Mouse (Mus musculus) embryonic facial prominence, embryonic 14.5 days (tissue): ENCODE measurements around the gene Chst5. TPM values are rescaled to one million over a fixed set of nuclear protein-coding genes. Genes with fewer than 3 reads are reported as not detected.
"Not testable (repeated sequence)": the region's sequence is repeated elsewhere in the genome, so short reads cannot be mapped to it uniquely, and the experiment has no call there.

Experiments used
- ATAC-seq: fragments of 200-750 bp; cut with Nextera tagmentation; 2 replicates; pipeline ENCODE4 v1.8.0; 2017; ENCODE audit warnings: low read depth, moderate number of reproducible peaks, moderate TSS enrichment
- DNase-seq: peaks from one replicate; pipeline ENCODE4 v3.0.0-alpha.2; 2015; ENCODE audit warnings: low spot score
- H3K27ac ChIP-seq: fragments of 300-500 bp; sonication (generic); replicated peaks from 2 replicates; pipeline ENCODE4 v1.5.1; 2014; ENCODE audit warnings: low read depth, mild to moderate bottlenecking, low read length, moderate library complexity
- H3K27me3 ChIP-seq: fragments of 300-500 bp; sonication (generic); replicated peaks from 2 replicates; pipeline ENCODE4 v1.6.1; 2014; ENCODE audit warnings: low read length; ENCODE audit not compliant: control insufficient read depth, insufficient read depth
- H3K36me3 ChIP-seq: fragments of 300-500 bp; sonication (generic); 2 replicates; pipeline ENCODE4 v1.6.1; 2014; ENCODE audit warnings: low read length, mixed read lengths; ENCODE audit not compliant: control insufficient read depth, insufficient read depth
- H3K4me1 ChIP-seq: fragments of 300-500 bp; sonication (generic); 2 replicates; pipeline ENCODE4 v1.6.1; 2014; ENCODE audit warnings: antibody characterized with exemption, low read length; ENCODE audit not compliant: control insufficient read depth, insufficient read depth
- H3K4me2 ChIP-seq: fragments of 300-500 bp; sonication (generic); 2 replicates; pipeline ENCODE4 v1.6.1; 2014; ENCODE audit warnings: low read depth, mild to moderate bottlenecking, low read length, moderate library complexity, mixed read lengths
- H3K4me3 ChIP-seq: fragments of 300-500 bp; sonication (generic); 2 replicates; pipeline ENCODE4 v1.5.1; 2014; ENCODE audit warnings: low read depth, mild to moderate bottlenecking, low read length
- H3K9ac ChIP-seq: fragments of 300-500 bp; sonication (generic); 2 replicates; pipeline ENCODE4 v1.6.1; 2014; ENCODE audit warnings: low read depth, mild to moderate bottlenecking, low read length, moderate library complexity, mixed read lengths
- H3K9me3 ChIP-seq: fragments of 300-500 bp; sonication (generic); 2 replicates; pipeline ENCODE4 v1.6.1; 2016; ENCODE audit warnings: low read length; ENCODE audit not compliant: control insufficient read depth
- WGBS: fragments of 180-500 bp; shearing (Covaris S2); extraction: QIAGEN DNeasy Blood & Tissue Kit; methylation state at CpG from one replicate; pipeline ENCODE4 v1.1.7; 2014; 5-methylcytosine and 5-hydroxymethylcytosine counted together
- polyA plus RNA-seq: library from polyadenylated mRNA; unstranded; fragments of >200 nt; fragmentation: Nextera tagmentation; extraction: Ambion mirVana; gene quantifications from 2 replicates; pipeline ENCODE4 v1.2.1, GENCODE M21; 2014

The Chst5 gene
- polyA plus RNA-seq, 1 experiment from 2014 or later = 4.7 TPM

DNA sequence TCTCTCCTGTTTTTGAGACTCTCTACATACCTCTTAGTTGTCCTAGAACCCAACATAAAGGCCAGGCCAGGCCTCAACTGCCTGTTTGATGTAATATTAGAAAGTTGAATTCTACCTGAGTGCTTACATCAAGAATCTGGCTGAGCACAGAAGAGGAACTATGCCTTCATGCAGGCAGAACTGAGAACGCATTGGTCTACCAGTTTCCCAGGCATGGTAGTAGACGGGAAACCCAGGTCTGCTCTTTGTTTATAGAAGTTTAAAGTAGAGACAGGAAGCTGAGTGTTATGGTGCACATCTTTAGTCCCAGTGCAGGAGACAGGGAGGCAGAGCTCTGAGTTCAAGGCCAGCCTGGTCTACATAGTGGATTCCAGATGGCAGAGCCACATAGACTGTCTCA is 36.9 kb upstream of the Chst5 start:
- Histone ChIP-seq H3K27me3 (no peaks in the 10 kb centered on the region), H3K36me3 (peaks cover 75% of the 10 kb centered on the region), H3K27ac (no peak overlapping the region), H3K4me3 (no peak overlapping the region), H3K9ac (no peak overlapping the region), H3K4me2 (no peak overlapping the region), H3K9me3 (no peaks in the 10 kb centered on the region), H3K4me1 (no peaks in the 10 kb centered on the region)
- ATAC-seq (no peak), DNase-seq (no peak)
- 82% methylated on average over 2 of the region's 2 CpGs for WGBS

DNA sequence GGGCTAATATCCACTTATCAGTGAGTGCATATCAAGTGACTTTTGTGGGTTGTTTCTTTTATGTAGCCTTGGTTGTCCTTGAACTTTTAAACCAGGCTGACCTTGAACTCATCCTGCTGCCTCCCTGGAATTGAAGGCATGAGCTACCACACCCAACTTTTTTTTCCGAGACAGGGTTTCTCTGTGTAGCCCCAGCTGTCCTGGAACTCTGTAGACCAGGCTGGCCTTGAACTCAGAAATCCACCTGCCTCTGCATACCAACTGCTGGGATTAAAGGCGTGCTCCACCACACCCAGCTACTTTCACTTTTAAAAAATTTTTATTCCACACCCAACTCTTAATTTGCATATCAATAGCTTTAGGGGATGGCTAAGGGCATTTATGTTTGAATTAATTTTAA is 33.3 kb upstream of the Chst5 start:
- no peaks in the 10 kb centered on the region for H3K9me3 ChIP-seq
- peaks cover 12% of the 10 kb centered on the region for H3K4me1 ChIP-seq
- no peak overlapping the region for H3K27ac ChIP-seq
- no peak overlapping the region for H3K4me2 ChIP-seq
- no peak for DNase-seq
- no peak overlapping the region for H3K4me3 ChIP-seq
- 91% methylated on average over 2 of the region's 2 CpGs for WGBS
- no peak overlapping the region for H3K9ac ChIP-seq
- ATAC-seq = no peak
- H3K36me3 ChIP-seq = peaks cover 55% of the 10 kb centered on the region
- no peaks in the 10 kb centered on the region for H3K27me3 ChIP-seq

DNA sequence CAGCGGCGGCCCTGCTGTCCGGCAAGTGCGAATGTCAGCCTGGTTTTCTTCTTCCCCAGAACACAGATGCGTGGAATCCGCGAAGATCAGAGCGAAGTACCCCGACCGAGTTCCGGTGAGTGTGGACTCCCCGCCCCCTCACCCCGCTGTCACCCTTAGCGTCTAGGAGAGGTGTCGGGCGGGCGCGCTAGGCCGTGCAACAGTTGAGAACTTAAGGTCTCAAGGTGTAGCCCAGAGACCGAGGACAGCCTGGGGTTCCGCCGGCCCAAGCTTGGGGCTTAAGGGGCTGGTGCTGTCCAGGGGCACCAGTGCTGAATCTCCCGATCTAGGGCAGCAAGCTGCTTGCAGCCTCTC is 30.8 kb upstream of the Chst5 start:
- H3K9ac ChIP-seq = peak overlapping the region; percentile 80
- H3K4me2 ChIP-seq = peak overlapping the region; percentile 82
- WGBS = 2% methylated on average over 18 of the region's 23 CpGs
- peak; percentile 19 for ATAC-seq
- peaks cover 33% of the 10 kb centered on the region for H3K36me3 ChIP-seq
- H3K27me3 ChIP-seq = no peaks in the 10 kb centered on the region
- H3K4me1 ChIP-seq = peaks cover 12% of the 10 kb centered on the region
- peak overlapping the region; percentile 88 for H3K4me3 ChIP-seq
- DNase-seq = peak; percentile 70
- peak overlapping the region; percentile 75 for H3K27ac ChIP-seq
- H3K9me3 ChIP-seq = no peaks in the 10 kb centered on the region

DNA sequence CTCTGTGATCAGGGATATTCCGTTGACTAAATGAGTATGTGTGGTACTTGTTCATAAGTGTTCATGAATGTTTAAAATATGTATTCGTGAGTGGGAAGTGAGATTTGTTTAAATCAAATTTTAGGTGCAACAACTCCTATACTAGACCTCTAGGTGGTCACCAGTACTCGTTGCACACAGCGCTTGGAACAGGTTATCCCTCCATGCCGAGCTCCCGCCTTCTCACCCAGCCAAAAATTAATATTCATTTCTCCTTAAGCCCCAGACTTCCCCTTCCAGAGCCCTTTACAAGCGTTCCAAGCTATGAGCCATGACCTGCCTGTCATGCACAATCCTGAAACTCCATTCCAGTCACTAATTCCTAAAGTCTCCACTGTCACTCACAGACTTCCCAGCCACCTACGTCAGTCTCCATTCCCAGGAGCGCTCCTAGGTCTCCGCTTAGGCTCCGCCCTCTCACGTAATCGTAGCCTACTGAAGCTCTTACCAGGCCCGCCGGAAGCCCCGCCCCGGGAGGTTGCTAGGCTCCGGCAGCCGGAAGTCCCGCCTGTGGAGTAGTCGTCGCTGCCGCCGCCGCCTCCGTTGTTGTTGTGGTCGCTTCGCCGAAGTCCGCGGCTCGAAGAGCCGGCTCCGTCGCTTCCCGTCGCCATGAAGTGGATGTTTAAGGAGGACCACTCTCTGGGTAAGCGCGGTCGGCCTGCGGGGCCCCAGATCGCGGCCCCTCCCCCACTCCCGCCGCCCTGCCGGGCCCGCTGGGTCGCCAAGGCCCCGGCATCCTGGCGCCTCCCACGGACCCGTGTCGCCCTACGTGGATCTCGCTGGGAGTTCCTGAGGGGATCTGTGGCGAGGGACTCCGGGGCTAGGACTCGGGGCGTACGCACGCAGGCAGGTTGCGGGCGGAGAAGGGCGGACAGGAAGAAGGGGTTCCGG is 30.2 kb upstream of the Chst5 start, which contains the start of gene Gabarapl2:
Gabarapl2 (plus strand) TSS at position 533 of the 930 bp plus-strand sequence.
- DNase-seq (peak; percentile 99), ATAC-seq (peak; percentile 99)
- Histone ChIP-seq H3K4me1 (peaks cover 12% of the 10 kb centered on the region), H3K9ac (peak within 1 kb of the TSS; percentile 80), H3K4me3 (peak within 1 kb of the TSS; percentile 88), H3K36me3 (peaks cover 27% of the 10 kb centered on the region), H3K9me3 (no peaks in the 10 kb centered on the region), H3K27ac (peak within 1 kb of the TSS; percentile 75), H3K27me3 (no peaks in the 10 kb centered on the region), H3K4me2 (peak within 1 kb of the TSS; percentile 82)
- WGBS = under 1% methylated on average over 44 of the region's 65 CpGs

DNA sequence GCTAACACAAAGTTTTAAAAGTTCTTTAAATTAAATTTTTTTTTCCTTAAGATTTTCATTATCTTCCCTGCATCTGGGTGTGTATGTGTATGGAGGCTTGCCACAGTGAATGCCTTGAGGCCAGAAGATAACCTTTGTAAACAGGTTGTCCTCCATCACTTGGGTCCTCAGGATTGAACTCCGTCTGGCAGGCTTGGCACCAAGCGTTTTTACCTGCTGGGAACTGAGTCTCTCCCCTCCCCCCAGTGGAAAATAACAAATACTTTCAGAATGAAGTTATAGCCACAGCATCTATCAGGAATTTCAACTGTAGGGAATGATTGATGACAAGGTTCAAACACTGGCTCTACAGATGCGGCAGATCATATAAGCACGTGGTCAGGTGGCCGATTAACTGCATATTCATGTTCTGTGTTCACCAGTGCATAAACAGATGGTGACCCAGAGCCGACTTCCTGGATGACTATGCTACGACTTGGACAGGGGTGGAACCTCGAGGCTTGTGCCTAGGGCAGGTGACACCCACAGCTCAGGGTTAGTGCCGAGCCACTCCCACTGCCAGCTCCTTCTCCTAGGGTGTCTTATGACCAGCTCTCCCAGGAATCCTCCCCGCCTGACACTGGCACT is 29.4 kb upstream of the Chst5 start:
- Histone ChIP-seq H3K27me3 (no peaks in the 10 kb centered on the region), H3K4me2 (peak overlapping the region; percentile 82), H3K27ac (no peak overlapping the region), H3K36me3 (peaks cover 20% of the 10 kb centered on the region), H3K4me1 (peaks cover 12% of the 10 kb centered on the region), H3K9me3 (no peaks in the 10 kb centered on the region), H3K4me3 (peak overlapping the region; percentile 88), H3K9ac (0 out of 2 replicates have a peak overlapping the region, but pooled peaks have one; percentile 55)
- DNase-seq (peak; percentile 38), ATAC-seq (peak; percentile 62)
- WGBS = 5% methylated on average over 10 of the region's 10 CpGs

DNA sequence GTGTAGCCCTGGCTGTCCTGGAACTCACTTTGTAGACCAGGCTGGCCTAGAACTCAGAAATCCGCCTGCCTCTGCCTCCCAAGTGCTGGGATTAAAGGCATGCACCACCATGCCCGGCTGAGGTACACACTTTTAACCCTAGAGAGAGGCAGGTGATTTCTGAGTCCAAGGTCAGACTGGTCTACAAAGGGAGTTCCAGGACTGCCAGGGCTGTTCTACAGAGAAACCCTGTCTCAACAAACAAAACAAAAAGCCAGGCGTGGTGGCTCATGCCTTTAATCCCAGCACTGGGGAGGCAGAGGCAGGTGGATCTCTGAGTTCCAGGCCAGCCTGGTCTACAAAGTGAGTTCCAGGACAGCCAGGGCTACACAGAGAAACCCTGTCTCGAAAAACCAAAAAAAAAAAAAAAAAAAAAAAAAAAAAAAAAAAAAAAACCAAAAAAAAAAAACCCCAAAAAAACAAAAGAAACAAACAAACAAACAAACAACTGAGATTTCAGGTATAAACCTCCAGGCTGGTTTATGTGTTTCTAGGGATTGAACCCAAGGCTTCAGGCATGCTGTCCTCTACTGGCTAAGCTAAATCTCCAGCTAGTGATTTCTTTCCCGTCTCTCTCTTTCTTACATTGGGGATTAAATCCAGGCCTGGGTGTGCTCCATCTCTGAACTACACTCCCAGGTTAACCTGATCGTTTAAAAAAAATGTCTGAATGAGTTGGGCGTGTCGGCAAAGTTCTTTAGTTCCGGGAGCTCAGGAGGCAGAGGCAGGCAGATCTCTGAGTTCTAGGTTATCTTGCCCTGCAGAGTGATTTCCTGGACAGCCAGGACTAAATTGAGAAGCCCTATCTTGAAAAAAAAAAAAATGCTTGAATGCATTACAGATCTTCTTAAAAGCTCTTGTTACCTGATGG is 28.1 kb upstream of the Chst5 start:
- H3K9me3 ChIP-seq, H3K9ac ChIP-seq, H3K4me3 ChIP-seq, H3K27me3 ChIP-seq, H3K36me3 ChIP-seq, ATAC-seq, DNase-seq, H3K27ac ChIP-seq, H3K4me2 ChIP-seq: not testable (repeated sequence)
- 86% methylated on average over 9 of the region's 9 CpGs for WGBS
- H3K4me1 ChIP-seq = peaks cover 12% of the 10 kb centered on the region

DNA sequence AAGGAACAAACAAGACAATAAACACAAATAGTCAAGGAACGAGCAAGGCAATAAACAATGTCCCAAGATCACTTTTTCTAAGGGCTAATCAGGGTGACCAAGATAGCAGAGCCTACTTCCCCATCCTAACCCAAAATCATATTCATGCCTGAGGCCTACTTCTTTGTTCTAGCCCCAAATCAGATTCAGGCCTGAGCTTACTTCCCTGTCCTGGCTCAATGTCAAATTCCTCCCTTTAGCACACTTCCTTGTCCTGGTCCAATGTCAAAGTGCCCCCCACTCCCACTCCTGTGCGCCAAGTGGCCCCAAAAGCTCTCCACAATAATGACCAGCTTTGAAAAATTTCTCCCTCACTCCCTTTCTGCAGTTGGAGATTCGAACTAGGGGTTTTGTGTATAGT is 26.9 kb upstream of the Chst5 start:
- H3K9ac ChIP-seq = no peak overlapping the region
- no peaks in the 10 kb centered on the region for H3K27me3 ChIP-seq
- WGBS = 74% methylated on average over 3 of the region's 3 CpGs
- ATAC-seq = no peak
- no peak overlapping the region for H3K4me2 ChIP-seq
- H3K4me1 ChIP-seq = peaks cover 19% of the 10 kb centered on the region
- H3K36me3 ChIP-seq = peaks cover 3% of the 10 kb centered on the region; the same call in 1 of the 2 replicates
- no peak overlapping the region for H3K27ac ChIP-seq
- H3K4me3 ChIP-seq = no peak overlapping the region
- no peaks in the 10 kb centered on the region for H3K9me3 ChIP-seq
- no peak for DNase-seq

DNA sequence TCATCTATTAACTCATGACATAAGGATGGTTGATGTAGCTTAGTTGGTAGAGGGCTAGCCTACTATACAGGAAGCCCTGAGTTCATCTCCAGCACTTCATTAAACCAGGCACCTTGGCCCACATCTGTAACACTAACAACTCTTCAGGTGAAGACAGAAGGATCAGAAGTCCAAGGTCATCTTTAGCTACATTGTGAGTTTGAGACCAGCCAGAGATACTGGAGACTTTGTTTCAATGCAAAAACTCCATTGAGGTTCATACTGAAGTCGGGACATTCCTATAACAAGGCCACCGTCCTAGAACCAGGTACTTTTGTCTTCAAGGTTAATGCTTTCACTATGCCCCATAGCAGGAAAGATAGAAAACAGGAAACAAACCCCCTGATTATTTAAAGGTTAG is 24.0 kb upstream of the Chst5 start:
- ATAC-seq = no peak
- no peak overlapping the region for H3K9ac ChIP-seq
- H3K4me3 ChIP-seq = no peak overlapping the region
- DNase-seq = no peak
- H3K36me3 ChIP-seq = no peaks in the 10 kb centered on the region
- H3K27me3 ChIP-seq = no peaks in the 10 kb centered on the region
- peaks cover 7% of the 10 kb centered on the region for H3K4me1 ChIP-seq
- no peak overlapping the region for H3K27ac ChIP-seq
- 90% methylated on average over 2 of the region's 2 CpGs for WGBS
- no peak overlapping the region for H3K4me2 ChIP-seq
- H3K9me3 ChIP-seq = no peaks in the 10 kb centered on the region
